Mouse (Mus musculus) skeletal muscle tissue, adult 2 months (tissue): ENCODE data around the gene Bnip3.

Experiments
- DNase-seq: peaks from one replicate; pipeline ENCODE4 v3.0.0-alpha.2; 2012; ENCODE audit warnings: low read depth, low spot score

Gene Bnip3

GRCm38 (mm10) chr7:138845111-138845510, 64.2 kb downstream of the Bnip3 start:
- no peak for DNase-seq

GRCm38 (mm10) chr7:138843421-138843820, 65.9 kb downstream of the Bnip3 start:
- DNase-seq: no peak

- no peak for DNase-seq
Measured at GRCm38 (mm10) chr7:138841436-138842151, 67.7 kb downstream of the Bnip3 start.
